Mouse (Mus musculus): Measurements from ENCODE around the gene Vps26a. TPM values are rescaled to one million over a fixed set of nuclear protein-coding genes. Genes with fewer than 3 reads are reported as not detected.
"Not testable (repeated sequence)": the region's sequence is repeated elsewhere in the genome, so short reads cannot be mapped to it uniquely, and the experiment has no call there.

Vps26a gene
- polyA plus RNA-seq, 1 experiment from 2014 or later, result 107 TPM

- ATAC-seq (ENCODE audit: low FRiP score), result no peak
- no peak overlapping the region for H3K4me3 ChIP-seq (ENCODE audit: low read depth, low read length)
- DNase-seq (ENCODE audit: low spot score, missing footprints), result no peak
- H3K9ac ChIP-seq (ENCODE audit: low read length), result no peak overlapping the region
- no peak overlapping the region for H3K27ac ChIP-seq (ENCODE audit: low read depth, low read length)
- H3K36me3 ChIP-seq (ENCODE audit: control insufficient read depth, insufficient read depth, low read length), result no peaks in the 10 kb centered on the region
- no peak overlapping the region for H3K4me2 ChIP-seq
- H3K9me3 ChIP-seq (ENCODE audit: control insufficient read depth, low read length), result no peaks in the 10 kb centered on the region
- H3K27me3 ChIP-seq (ENCODE audit: control insufficient read depth, insufficient read depth, low read length), result no peaks in the 10 kb centered on the region
- 82% methylated on average over 12 of the region's 12 CpGs for WGBS
- H3K4me1 ChIP-seq (ENCODE audit: control insufficient read depth, insufficient read depth, low read length), result no peaks in the 10 kb centered on the region
Observed at GRCm38 (mm10) chr10:62503836-62504628, 17.4 kb upstream of the Vps26a start.

DNA sequence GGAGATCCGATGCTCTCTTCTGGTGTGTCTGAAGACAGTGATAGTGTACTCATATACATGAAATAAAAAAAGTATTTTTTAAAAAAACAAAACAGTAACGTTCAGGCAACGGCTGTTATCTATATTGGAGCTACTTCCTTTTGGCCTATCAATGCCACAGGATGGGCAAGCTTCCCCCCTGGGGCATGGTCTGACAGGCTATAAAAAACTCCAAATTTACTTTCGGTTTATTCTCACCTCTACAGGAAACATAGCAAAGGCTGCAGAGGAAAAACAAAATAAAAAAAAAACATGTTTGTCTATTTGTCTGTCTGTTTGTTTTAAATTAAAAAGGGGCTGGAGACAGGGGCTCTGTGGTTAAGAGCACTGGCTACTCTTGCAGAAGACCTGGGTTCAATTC lies 16.7 kb upstream of the Vps26a start:
- WGBS, result 82% methylated on average over 4 of the region's 4 CpGs
- no peak for DNase-seq (ENCODE audit: low spot score, missing footprints)
- no peaks in the 10 kb centered on the region for H3K36me3 ChIP-seq (ENCODE audit: control insufficient read depth, insufficient read depth, low read length)

GRCm38 (mm10) chr10:62501951-62502350 lies 15.3 kb upstream of the Vps26a start:
- Histone ChIP-seq H3K9me3 (ENCODE audit: control insufficient read depth, low read length) (no peaks in the 10 kb centered on the region), H3K4me1 (ENCODE audit: control insufficient read depth, insufficient read depth, low read length) (no peaks in the 10 kb centered on the region), H3K27ac (ENCODE audit: low read depth, low read length) (no peak overlapping the region), H3K27me3 (ENCODE audit: control insufficient read depth, insufficient read depth, low read length) (no peaks in the 10 kb centered on the region), H3K4me2 (no peak overlapping the region), H3K36me3 (ENCODE audit: control insufficient read depth, insufficient read depth, low read length) (no peaks in the 10 kb centered on the region), H3K9ac (ENCODE audit: low read length) (no peak overlapping the region), H3K4me3 (ENCODE audit: low read depth, low read length) (no peak overlapping the region)
- DNase-seq (ENCODE audit: low spot score, missing footprints) (no peak), ATAC-seq (ENCODE audit: low FRiP score) (no peak)
- 86% methylated on average over 7 of the region's 7 CpGs for WGBS

More for the DNA sequence above, 16.7 kb upstream of the Vps26a start:
- Histone ChIP-seq H3K27ac (ENCODE audit: low read depth, low read length) (no peak overlapping the region), H3K9me3 (ENCODE audit: control insufficient read depth, low read length) (no peaks in the 10 kb centered on the region), H3K4me1 (ENCODE audit: control insufficient read depth, insufficient read depth, low read length) (no peaks in the 10 kb centered on the region), H3K9ac (ENCODE audit: low read length) (no peak overlapping the region), H3K4me2 (no peak overlapping the region), H3K4me3 (ENCODE audit: low read depth, low read length) (no peak overlapping the region), H3K27me3 (ENCODE audit: control insufficient read depth, insufficient read depth, low read length) (no peaks in the 10 kb centered on the region)
- ATAC-seq (ENCODE audit: low FRiP score), result no peak

GRCm38 (mm10) chr10:62500916-62501615 lies 14.5 kb upstream of the Vps26a start:
- Histone ChIP-seq H3K36me3 (ENCODE audit: control insufficient read depth, insufficient read depth, low read length) (no peaks in the 10 kb centered on the region), H3K4me2 (no peak overlapping the region), H3K9ac (ENCODE audit: low read length) (no peak overlapping the region), H3K27me3 (ENCODE audit: control insufficient read depth, insufficient read depth, low read length) (no peaks in the 10 kb centered on the region), H3K9me3 (ENCODE audit: control insufficient read depth, low read length) (no peaks in the 10 kb centered on the region), H3K4me1 (ENCODE audit: control insufficient read depth, insufficient read depth, low read length) (no peaks in the 10 kb centered on the region), H3K4me3 (ENCODE audit: low read depth, low read length) (no peak overlapping the region), H3K27ac (ENCODE audit: low read depth, low read length) (no peak overlapping the region)
- DNase-seq (ENCODE audit: low spot score, missing footprints), result no peak
- 85% methylated on average over 9 of the region's 9 CpGs for WGBS
- no peak for ATAC-seq (ENCODE audit: low FRiP score)

GRCm38 (mm10) chr10:62500088-62500915 lies 13.7 kb upstream of the Vps26a start:
- H3K4me3 ChIP-seq (ENCODE audit: low read depth, low read length), result no peak overlapping the region
- peak; percentile 75; the same call in 1 of the 2 replicates for ATAC-seq (ENCODE audit: low FRiP score)
- WGBS, result 25% methylated on average over 15 of the region's 15 CpGs
- no peak overlapping the region for H3K27ac ChIP-seq (ENCODE audit: low read depth, low read length)
- no peaks in the 10 kb centered on the region for H3K4me1 ChIP-seq (ENCODE audit: control insufficient read depth, insufficient read depth, low read length)
- H3K36me3 ChIP-seq (ENCODE audit: control insufficient read depth, insufficient read depth, low read length), result no peaks in the 10 kb centered on the region
- DNase-seq (ENCODE audit: low spot score, missing footprints), result peak; percentile 94
- H3K9ac ChIP-seq (ENCODE audit: low read length), result no peak overlapping the region
- H3K4me2 ChIP-seq, result no peak overlapping the region
- no peaks in the 10 kb centered on the region for H3K27me3 ChIP-seq (ENCODE audit: control insufficient read depth, insufficient read depth, low read length)
- no peaks in the 10 kb centered on the region for H3K9me3 ChIP-seq (ENCODE audit: control insufficient read depth, low read length)

DNA sequence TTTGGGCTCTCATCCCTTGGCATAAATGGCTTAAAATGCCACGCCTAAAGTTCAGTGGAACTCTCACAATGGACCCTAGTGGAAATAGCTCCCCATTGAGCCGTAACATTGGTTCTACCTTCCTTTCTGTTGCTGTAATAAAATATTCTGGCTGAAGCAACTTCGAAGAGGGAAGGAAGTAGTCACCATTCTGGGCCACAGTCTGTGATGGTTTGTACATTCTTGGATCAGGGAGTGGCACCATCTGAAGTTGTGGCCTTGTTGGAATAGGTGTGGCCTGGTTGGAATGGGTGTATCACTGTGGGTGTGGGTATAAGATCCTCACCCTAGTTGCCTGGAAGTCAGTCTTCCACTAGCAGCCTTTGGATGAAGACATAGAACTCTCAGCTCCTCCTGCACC lies 5.1 kb upstream of the Vps26a start:
- WGBS, result 83% methylated on average over 3 of the region's 3 CpGs
- not testable (repeated sequence) for H3K27me3 ChIP-seq (ENCODE audit: control insufficient read depth, insufficient read depth, low read length); H3K9ac ChIP-seq (ENCODE audit: low read length); H3K4me1 ChIP-seq (ENCODE audit: control insufficient read depth, insufficient read depth, low read length); H3K4me3 ChIP-seq (ENCODE audit: low read depth, low read length); H3K36me3 ChIP-seq (ENCODE audit: control insufficient read depth, insufficient read depth, low read length); DNase-seq (ENCODE audit: low spot score, missing footprints); H3K4me2 ChIP-seq; H3K27ac ChIP-seq (ENCODE audit: low read depth, low read length); ATAC-seq (ENCODE audit: low FRiP score); H3K9me3 ChIP-seq (ENCODE audit: control insufficient read depth, low read length)

DNA sequence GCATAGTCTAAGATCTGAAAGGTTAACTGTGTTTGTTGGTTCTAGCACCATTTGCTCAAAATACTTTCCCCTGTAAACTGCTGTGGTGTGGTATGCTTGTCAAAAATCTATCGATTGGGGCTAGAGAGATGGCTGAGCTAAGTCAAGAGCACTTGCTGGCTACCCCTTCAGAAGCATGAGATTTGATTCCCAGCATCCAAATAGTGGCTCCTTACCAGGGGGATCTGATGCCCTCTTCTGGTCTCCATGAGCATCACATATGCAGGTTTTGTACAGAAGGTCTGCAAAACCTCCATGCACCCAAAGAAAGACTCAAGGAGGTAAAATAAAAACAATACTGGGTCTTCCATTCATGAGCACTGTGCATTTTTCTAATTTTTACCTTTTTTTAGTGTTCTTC lies 1.7 kb upstream of the Vps26a start:
- Histone ChIP-seq H3K27ac (ENCODE audit: low read depth, low read length) (no peak overlapping the region), H3K9me3 (ENCODE audit: control insufficient read depth, low read length) (no peaks in the 10 kb centered on the region), H3K36me3 (ENCODE audit: control insufficient read depth, insufficient read depth, low read length) (no peaks in the 10 kb centered on the region), H3K4me1 (ENCODE audit: control insufficient read depth, insufficient read depth, low read length) (no peaks in the 10 kb centered on the region), H3K9ac (ENCODE audit: low read length) (no peak overlapping the region), H3K27me3 (ENCODE audit: control insufficient read depth, insufficient read depth, low read length) (no peaks in the 10 kb centered on the region), H3K4me2 (no peak overlapping the region), H3K4me3 (ENCODE audit: low read depth, low read length) (no peak overlapping the region)
- WGBS, result 8% methylated on average over 1 of the region's 1 CpGs
- DNase-seq (ENCODE audit: low spot score, missing footprints) (peak; percentile 87), ATAC-seq (ENCODE audit: low FRiP score) (no peak)

- Histone ChIP-seq H3K4me3 (ENCODE audit: low read depth, low read length) (peak overlapping the region; percentile 95), H3K9me3 (ENCODE audit: control insufficient read depth, low read length) (no peaks in the 10 kb centered on the region), H3K4me2 (peak overlapping the region; percentile 73), H3K27me3 (ENCODE audit: control insufficient read depth, insufficient read depth, low read length) (no peaks in the 10 kb centered on the region), H3K27ac (ENCODE audit: low read depth, low read length) (peak overlapping the region; percentile 80), H3K9ac (ENCODE audit: low read length) (peak overlapping the region; percentile 87), H3K36me3 (ENCODE audit: control insufficient read depth, insufficient read depth, low read length) (no peaks in the 10 kb centered on the region), H3K4me1 (ENCODE audit: control insufficient read depth, insufficient read depth, low read length) (no peaks in the 10 kb centered on the region)
- DNase-seq (ENCODE audit: low spot score, missing footprints) (peak; percentile 97), ATAC-seq (ENCODE audit: low FRiP score) (peak; percentile 86)
- under 1% methylated on average over 44 of the region's 48 CpGs for WGBS
Observed at GRCm38 (mm10) chr10:62485878-62486582, 575 bp downstream of the Vps26a start.

Measured in midbrain, embryonic 11.5 days (tissue).